Mouse (Mus musculus): ENCODE data around the gene Lrrc56.

Gene Lrrc56

GRCm38 (mm10) chr7:141193948-141194347, at the start of gene Lrrc56, which contains the start of gene Hras:
Gene Lrrc56, plus strand, starts transcription at chr7:141194157.
Gene Hras, minus strand, starts transcription at chr7:141194005.
- DNase-seq = peak; percentile 97

GRCm38 (mm10) chr7:141144650-141145049, 49.3 kb upstream of the Lrrc56 start:
- DNase-seq = no peak

- DNase-seq = no peak
Observed at GRCm38 (mm10) chr7:141145403-141145802, 48.6 kb upstream of the Lrrc56 start.

- DNase-seq = no peak
Observed at GRCm38 (mm10) chr7:141146043-141146595, 47.8 kb upstream of the Lrrc56 start.

- DNase-seq = no peak
Observed at GRCm38 (mm10) chr7:141147044-141147443, 46.9 kb upstream of the Lrrc56 start.

GRCm38 (mm10) chr7:141148639-141149038, 45.3 kb upstream of the Lrrc56 start:
- no peak for DNase-seq

GRCm38 (mm10) chr7:141155362-141155761, 38.6 kb upstream of the Lrrc56 start:
- no peak for DNase-seq

- DNase-seq = no peak
Observed at GRCm38 (mm10) chr7:141164397-141164796, 29.6 kb upstream of the Lrrc56 start.

- DNase-seq = no peak
Observed at GRCm38 (mm10) chr7:141164850-141165249, 29.1 kb upstream of the Lrrc56 start.

- no peak for DNase-seq
Observed at GRCm38 (mm10) chr7:141167901-141168517, 25.9 kb upstream of the Lrrc56 start.

GRCm38 (mm10) chr7:141168518-141168953, 25.4 kb upstream of the Lrrc56 start:
- no peak for DNase-seq

- DNase-seq = no peak
Observed at GRCm38 (mm10) chr7:141169300-141169699, 24.7 kb upstream of the Lrrc56 start.

GRCm38 (mm10) chr7:141169866-141170265, 24.1 kb upstream of the Lrrc56 start:
- DNase-seq = no peak

- DNase-seq = peak; percentile 88
Observed at GRCm38 (mm10) chr7:141172116-141173006, 21.6 kb upstream of the Lrrc56 start, which contains the start of gene Rnh1. Gene Rnh1, minus strand, starts transcription at chr7:141172857.

- no peak for DNase-seq
Observed at GRCm38 (mm10) chr7:141173323-141173850, 20.6 kb upstream of the Lrrc56 start.

GRCm38 (mm10) chr7:141175068-141175467, 18.9 kb upstream of the Lrrc56 start:
- no peak for DNase-seq

GRCm38 (mm10) chr7:141176173-141176572, 17.8 kb upstream of the Lrrc56 start:
- DNase-seq = peak; percentile 89

- DNase-seq = no peak
Observed at GRCm38 (mm10) chr7:141188194-141188593, 5.8 kb upstream of the Lrrc56 start.

- DNase-seq = no peak
Observed at GRCm38 (mm10) chr7:141188733-141189132, 5.2 kb upstream of the Lrrc56 start.

- DNase-seq = no peak
Observed at GRCm38 (mm10) chr7:141190220-141190619, 3.7 kb upstream of the Lrrc56 start.

- DNase-seq = no peak
Observed at GRCm38 (mm10) chr7:141191036-141191435, 2.9 kb upstream of the Lrrc56 start.

- no peak for DNase-seq
Observed at GRCm38 (mm10) chr7:141191796-141192685, 1.9 kb upstream of the Lrrc56 start.
